Mouse (Mus musculus): ENCODE measurements at regions not wholly inside any gene's neighbourhood (a gene's known extent, or its start where the extent isn't known, plus 50 kb on each side); places are given as distances from the start of the nearest gene placed in this dataset.

DNA sequence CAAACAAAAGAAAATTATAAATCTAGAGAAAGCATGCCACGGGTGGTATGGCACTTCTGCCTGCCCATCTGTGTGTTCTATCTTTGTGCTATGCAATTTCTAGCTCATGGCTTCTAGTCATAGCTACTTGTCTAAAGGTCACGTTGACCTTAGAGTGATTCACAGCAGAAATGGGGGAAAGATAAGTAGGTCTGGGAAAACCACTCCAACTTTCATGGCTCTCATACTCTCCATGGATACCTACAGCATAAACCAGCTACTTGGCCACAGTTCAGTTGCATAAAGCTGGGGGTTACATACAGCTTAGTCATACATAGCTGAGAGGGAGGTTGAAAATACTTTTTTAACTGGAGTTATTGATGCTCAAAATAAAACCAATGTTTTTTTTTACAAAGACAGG is 100.6 kb upstream of the Trpc6 start:
- 79% methylated on average over 2 of the region's 2 CpGs for WGBS
- Histone ChIP-seq H3K27me3 (no peaks in the 10 kb centered on the region), H3K4me3 (no peak overlapping the region), H3K9ac (replicated peaks) (no peak overlapping the region), H3K4me1 (no peaks in the 10 kb centered on the region), H3K36me3 (no peaks in the 10 kb centered on the region), H3K4me2 (replicated peaks) (no peak overlapping the region), H3K27ac (replicated peaks) (no peak overlapping the region), H3K9me3 (no peaks in the 10 kb centered on the region)
- ATAC-seq (replicated peaks), result no peak

DNA sequence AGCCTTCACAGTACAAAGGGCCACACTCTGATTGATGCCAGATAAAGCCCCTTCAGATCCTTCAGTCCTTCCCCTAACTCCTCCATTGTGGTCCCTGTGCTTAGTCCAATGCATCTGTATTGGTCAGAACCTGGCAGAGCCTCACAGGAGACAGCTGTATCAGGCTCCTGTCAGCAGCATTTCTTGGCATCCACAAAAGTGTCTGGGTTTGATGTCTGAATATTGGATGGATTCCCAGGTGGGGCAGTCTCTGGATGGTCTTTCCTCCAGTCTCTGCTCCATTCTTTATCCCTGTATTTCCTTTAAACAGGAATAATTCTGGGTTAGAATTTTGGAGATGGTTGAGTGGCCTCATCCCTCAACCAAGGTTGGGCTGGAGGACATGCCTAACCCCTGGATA is 92.5 kb upstream of the Trpc6 start:
- H3K4me3 ChIP-seq, result no peak overlapping the region
- no peaks in the 10 kb centered on the region for H3K9me3 ChIP-seq
- no peak overlapping the region for H3K4me2 ChIP-seq (replicated peaks)
- no peak for ATAC-seq (replicated peaks)
- H3K36me3 ChIP-seq, result no peaks in the 10 kb centered on the region
- H3K27me3 ChIP-seq, result no peaks in the 10 kb centered on the region
- no peak overlapping the region for H3K9ac ChIP-seq (replicated peaks)
- no peaks in the 10 kb centered on the region for H3K4me1 ChIP-seq
- no peak overlapping the region for H3K27ac ChIP-seq (replicated peaks)

DNA sequence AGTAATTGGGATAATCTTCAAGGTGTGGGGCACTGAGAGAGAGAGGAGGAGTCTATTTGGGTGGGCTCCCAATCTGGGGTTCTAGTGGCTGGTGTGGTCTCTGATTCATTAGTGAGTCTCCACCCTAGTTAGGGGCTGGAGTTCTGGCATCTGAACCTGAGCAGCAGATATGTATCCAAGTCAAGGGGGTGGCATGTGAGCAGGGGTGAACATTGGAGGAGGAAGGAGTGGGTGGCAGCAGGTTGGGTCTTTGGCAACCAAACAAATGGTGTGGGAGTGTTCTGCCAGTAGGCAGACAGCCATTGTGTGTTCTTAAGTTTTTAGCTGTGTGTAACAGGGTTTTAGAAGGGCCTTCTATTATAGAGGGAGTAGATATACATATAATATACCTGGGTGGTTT is 90.4 kb upstream of the Trpc6 start:
- Histone ChIP-seq H3K27me3 (no peaks in the 10 kb centered on the region), H3K4me1 (no peaks in the 10 kb centered on the region)

DNA sequence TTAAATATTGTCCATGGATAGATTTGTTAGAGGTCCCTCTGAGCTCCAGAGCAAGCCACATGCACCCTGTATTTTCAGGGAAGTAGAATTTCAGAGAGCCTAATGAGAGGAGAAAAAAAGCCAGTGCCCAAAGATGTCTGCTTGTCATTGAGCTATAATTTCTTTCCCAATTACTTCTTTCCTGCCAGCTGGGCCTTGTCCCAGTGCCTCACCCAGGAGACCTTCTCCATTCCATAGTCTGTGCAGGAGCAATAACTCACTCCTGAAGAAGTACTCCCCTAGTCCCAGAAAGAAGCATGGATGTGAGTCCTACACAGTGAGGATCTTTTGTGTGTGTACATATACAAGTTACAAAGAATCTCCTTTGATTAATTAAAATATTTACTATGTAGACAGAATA is 89.4 kb upstream of the Trpc6 start:
- H3K4me1 ChIP-seq, result no peaks in the 10 kb centered on the region
- H3K4me3 ChIP-seq, result no peak overlapping the region
- no peaks in the 10 kb centered on the region for H3K9me3 ChIP-seq
- H3K36me3 ChIP-seq, result no peaks in the 10 kb centered on the region
- ATAC-seq (replicated peaks), result no peak
- no peak overlapping the region for H3K27ac ChIP-seq (replicated peaks)
- H3K4me2 ChIP-seq (replicated peaks), result no peak overlapping the region
- no peak overlapping the region for H3K9ac ChIP-seq (replicated peaks)
- H3K27me3 ChIP-seq, result no peaks in the 10 kb centered on the region

More for the DNA sequence above, 90.4 kb upstream of the Trpc6 start:
- no peaks in the 10 kb centered on the region for H3K9me3 ChIP-seq
- no peak overlapping the region for H3K9ac ChIP-seq (replicated peaks)
- no peaks in the 10 kb centered on the region for H3K36me3 ChIP-seq
- H3K4me3 ChIP-seq, result no peak overlapping the region
- no peak overlapping the region for H3K4me2 ChIP-seq (replicated peaks)
- no peak overlapping the region for H3K27ac ChIP-seq (replicated peaks)
- ATAC-seq (replicated peaks), result no peak

DNA sequence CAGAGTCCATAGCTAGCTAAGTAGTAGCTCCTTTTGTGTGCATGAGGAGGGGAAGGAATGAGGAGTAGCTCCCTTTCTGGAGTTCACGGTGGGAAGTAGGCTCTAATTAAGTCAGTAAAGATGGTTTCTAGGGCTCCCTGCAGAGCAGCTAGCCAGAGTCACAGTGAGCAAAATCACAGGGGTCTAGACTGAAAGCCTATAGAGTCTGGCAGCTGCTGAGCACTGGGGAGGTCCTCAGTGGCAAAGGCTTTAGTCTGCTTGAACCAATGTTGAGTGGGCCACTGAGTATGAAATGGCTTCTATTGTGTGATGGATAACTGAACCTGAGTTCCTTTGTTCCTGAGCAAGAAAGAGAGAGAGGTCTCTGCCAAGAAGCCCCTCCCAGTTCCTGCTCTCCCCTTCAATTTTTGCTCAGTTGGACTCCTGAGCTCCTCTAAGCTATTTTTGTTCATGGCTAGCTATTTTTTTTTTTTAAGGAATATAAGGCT is 84.8 kb upstream of the Trpc6 start:
- no peak overlapping the region for H3K4me2 ChIP-seq (replicated peaks)
- H3K4me1 ChIP-seq, result no peaks in the 10 kb centered on the region
- H3K9me3 ChIP-seq, result no peaks in the 10 kb centered on the region
- no peak overlapping the region for H3K9ac ChIP-seq (replicated peaks)
- no peak overlapping the region for H3K27ac ChIP-seq (replicated peaks)
- H3K4me3 ChIP-seq, result no peak overlapping the region
- WGBS, result 0% methylated on average over 1 of the region's 1 CpGs
- H3K36me3 ChIP-seq, result no peaks in the 10 kb centered on the region
- no peaks in the 10 kb centered on the region for H3K27me3 ChIP-seq
- ATAC-seq (replicated peaks), result 0 out of 2 replicates have a peak, but pooled peaks have one; percentile 35

DNA sequence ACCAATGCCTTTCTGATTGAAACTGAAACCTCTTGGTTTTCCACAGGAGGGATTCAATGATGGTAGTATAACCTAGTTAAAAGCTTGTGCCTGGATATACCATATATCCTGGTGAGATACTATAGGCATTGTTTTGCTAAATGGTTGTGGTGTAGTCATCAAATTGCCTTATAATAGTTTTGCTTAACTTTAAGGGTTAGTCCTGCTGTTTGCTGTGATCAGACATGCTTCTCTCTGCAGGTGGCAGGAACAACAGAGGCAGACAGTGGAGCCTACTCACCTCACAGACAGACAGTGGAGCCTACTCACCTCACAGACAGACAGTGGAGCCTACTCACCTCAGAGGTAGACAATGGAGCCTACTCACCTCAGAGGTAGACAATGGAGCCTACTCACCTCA is 82.2 kb upstream of the Trpc6 start:
- H3K4me3 ChIP-seq, result no peak overlapping the region
- no peak for ATAC-seq (replicated peaks)
- H3K36me3 ChIP-seq, result no peaks in the 10 kb centered on the region

DNA sequence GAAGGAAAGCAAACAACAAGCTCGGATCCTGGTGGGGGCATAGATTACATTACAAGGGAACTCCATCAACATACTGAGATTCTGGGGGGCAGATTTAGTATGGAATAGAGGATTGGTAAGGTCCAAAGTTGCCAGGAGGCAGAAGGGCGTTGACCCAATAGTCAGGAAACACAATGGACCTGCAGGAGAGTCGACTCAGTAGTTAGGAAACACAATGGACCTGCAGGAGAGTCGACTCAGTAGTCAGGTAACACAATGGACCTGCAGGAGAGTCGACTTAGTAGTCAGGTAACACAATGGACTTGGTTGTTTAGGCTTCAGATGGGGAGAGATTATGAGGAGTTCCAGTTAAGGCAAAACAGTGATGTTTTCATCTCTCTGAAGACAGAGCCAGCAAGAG is 81.1 kb upstream of the Trpc6 start:
- whole genome bisulfite sequencing, result 36% methylated on average over 5 of the region's 5 CpGs

More for the DNA sequence above, 82.2 kb upstream of the Trpc6 start:
- no peak overlapping the region for H3K27ac ChIP-seq (replicated peaks)
- no peaks in the 10 kb centered on the region for H3K27me3 ChIP-seq
- no peak overlapping the region for H3K9ac ChIP-seq (replicated peaks)
- no peaks in the 10 kb centered on the region for H3K4me1 ChIP-seq
- H3K9me3 ChIP-seq, result no peaks in the 10 kb centered on the region
- H3K4me2 ChIP-seq (replicated peaks), result no peak overlapping the region

DNA sequence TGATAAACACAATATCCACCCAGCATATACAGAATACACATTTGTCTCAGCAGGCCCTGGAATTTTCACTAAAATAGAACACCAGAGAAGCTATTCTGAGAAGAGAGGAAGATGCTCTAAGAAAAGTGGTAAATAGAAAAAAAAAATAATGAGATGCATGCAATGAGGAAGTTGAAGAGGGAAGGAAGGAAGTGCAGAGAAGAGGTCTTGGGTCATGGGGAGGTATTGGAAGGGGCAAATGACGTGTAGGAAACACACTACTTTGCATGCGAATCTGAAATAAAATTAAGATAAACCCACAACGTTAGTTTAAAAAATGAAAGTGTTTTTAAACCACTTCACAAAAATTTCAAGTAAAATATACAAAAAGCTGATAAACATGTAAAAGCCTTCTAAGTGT is 57.4 kb upstream of the Trpc6 start:
- no peak for ATAC-seq (replicated peaks)
- WGBS, result 85% methylated on average over 3 of the region's 3 CpGs
- Histone ChIP-seq H3K36me3 (no peaks in the 10 kb centered on the region), H3K27ac (replicated peaks) (no peak overlapping the region), H3K9ac (replicated peaks) (no peak overlapping the region), H3K27me3 (no peaks in the 10 kb centered on the region), H3K4me3 (no peak overlapping the region), H3K4me2 (replicated peaks) (no peak overlapping the region), H3K9me3 (no peaks in the 10 kb centered on the region), H3K4me1 (no peaks in the 10 kb centered on the region)

More for the DNA sequence above, 81.1 kb upstream of the Trpc6 start:
- Histone ChIP-seq H3K4me2 (replicated peaks) (no peak overlapping the region), H3K36me3 (no peaks in the 10 kb centered on the region), H3K4me3 (no peak overlapping the region), H3K9ac (replicated peaks) (no peak overlapping the region), H3K27ac (replicated peaks) (no peak overlapping the region), H3K9me3 (no peaks in the 10 kb centered on the region), H3K4me1 (no peaks in the 10 kb centered on the region), H3K27me3 (no peaks in the 10 kb centered on the region)
- ATAC-seq (replicated peaks), result no peak

DNA sequence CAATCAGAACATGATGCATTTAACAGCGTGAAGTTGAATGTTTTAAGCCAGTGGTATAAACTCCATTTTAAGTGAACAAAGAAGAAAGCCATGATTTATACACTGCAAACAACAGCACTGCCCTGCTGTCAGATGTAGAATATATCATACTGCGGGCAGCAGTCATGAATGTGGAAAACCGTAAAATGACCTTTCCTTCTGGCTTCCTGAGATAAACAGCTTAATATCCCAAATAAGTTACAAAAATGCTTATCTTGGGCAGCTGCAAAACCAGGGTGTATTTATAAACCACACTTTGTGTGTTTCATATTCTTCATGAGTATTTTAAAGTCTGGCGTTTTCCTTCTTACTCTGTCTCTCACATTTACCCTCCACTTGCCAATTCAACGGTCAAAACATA is 56.1 kb upstream of the Trpc6 start:
- Histone ChIP-seq H3K4me1 (no peaks in the 10 kb centered on the region), H3K9ac (replicated peaks) (no peak overlapping the region), H3K36me3 (no peaks in the 10 kb centered on the region), H3K4me2 (replicated peaks) (no peak overlapping the region), H3K27me3 (no peaks in the 10 kb centered on the region), H3K27ac (replicated peaks) (no peak overlapping the region), H3K9me3 (no peaks in the 10 kb centered on the region), H3K4me3 (no peak overlapping the region)
- no peak for ATAC-seq (replicated peaks)
- WGBS, result 92% methylated on average over 5 of the region's 5 CpGs
